Mouse (Mus musculus) liver, postnatal 0 days (tissue): ENCODE results near the gene Tbc1d14. TPM values are rescaled to one million over a fixed set of nuclear protein-coding genes. Genes with fewer than 3 reads are reported as not detected.

ENCODE experiments used
- ATAC-seq: fragments of 200-750 bp; cut with Nextera tagmentation; 2 replicates; pipeline ENCODE4 v1.8.0; 2017; ENCODE audit warnings: mild to moderate bottlenecking, moderate library complexity
- DNase-seq: peaks from one replicate; pipeline ENCODE4 v3.0.0-alpha.2; 2016
- H3K27ac ChIP-seq: fragments of 300-500 bp; sonication (generic); 2 replicates; pipeline ENCODE4 v1.5.1; 2014; ENCODE audit warnings: antibody characterized with exemption, moderate library complexity, mild to moderate bottlenecking, low read depth
- H3K27me3 ChIP-seq: fragments of 300-500 bp; sonication (generic); 2 replicates; pipeline ENCODE4 v1.6.1; 2014; ENCODE audit warnings: low read length, control low read depth, mixed read lengths; ENCODE audit not compliant: insufficient read depth
- H3K36me3 ChIP-seq: fragments of 300-500 bp; sonication (generic); replicated peaks from 2 replicates; pipeline ENCODE4 v1.6.1; 2014; ENCODE audit warnings: mild to moderate bottlenecking, control low read depth, low read length, moderate library complexity, mixed read lengths; ENCODE audit not compliant: insufficient read depth
- H3K4me1 ChIP-seq: fragments of 300-500 bp; sonication (generic); 2 replicates; pipeline ENCODE4 v1.6.1; 2014; ENCODE audit warnings: antibody characterized with exemption, mild to moderate bottlenecking, control low read depth; ENCODE audit not compliant: insufficient read depth
- H3K4me2 ChIP-seq: fragments of 300-500 bp; sonication (generic); 2 replicates; pipeline ENCODE4 v1.6.1; 2014; ENCODE audit warnings: low read depth, mild to moderate bottlenecking, low read length, moderate library complexity, mixed read lengths
- H3K4me3 ChIP-seq: fragments of 300-500 bp; sonication (generic); 2 replicates; pipeline ENCODE4 v1.5.1; 2014; ENCODE audit warnings: low read depth, low read length
- H3K9ac ChIP-seq: fragments of 300-500 bp; sonication (generic); replicated peaks from 2 replicates; pipeline ENCODE4 v1.6.1; 2014; ENCODE audit warnings: mild to moderate bottlenecking, moderate library complexity
- H3K9me3 ChIP-seq: fragments of 300-500 bp; sonication (generic); 2 replicates; pipeline ENCODE4 v1.6.1; 2016; ENCODE audit warnings: mild to moderate bottlenecking, control low read depth, low read length, mixed read lengths
- CTCF ChIP-seq: sonication (generic); IDR thresholded peaks from 2 replicates; pipeline ENCODE4 v1.5.1; 2016; ENCODE audit warnings: antibody characterized with exemption, low read depth
- EP300 ChIP-seq: IDR thresholded peaks from 2 replicates; pipeline ENCODE4 v1.6.1; 2016; ENCODE audit warnings: antibody characterized with exemption, low read depth, mild to moderate bottlenecking
- WGBS: fragments of 180-500 bp; shearing (Covaris S2); extraction: QIAGEN DNeasy Blood & Tissue Kit; methylation state at CpG from one replicate; pipeline ENCODE4 v1.1.7; 2014; ENCODE audit not compliant: insufficient replicate concordance; 5-methylcytosine and 5-hydroxymethylcytosine counted together
- polyA plus RNA-seq: library from polyadenylated mRNA; unstranded; fragments of >200 nt; fragmentation: Nextera tagmentation; extraction: Ambion mirVana; gene quantifications from 2 replicates; pipeline ENCODE4 v1.2.1, GENCODE M21; 2015

Gene Tbc1d14
- polyA plus RNA-seq, 1 experiment from 2014 or later: 6.5 TPM

GRCm38 (mm10) chr5:36446166-36446890, 146.7 kb downstream of the Tbc1d14 start:
- Histone ChIP-seq H3K27me3 (peaks cover 3% of the 10 kb centered on the region; the same call in 1 of the 2 replicates), H3K36me3 (no peaks in the 10 kb centered on the region), H3K9me3 (no peaks in the 10 kb centered on the region), H3K27ac (no peak overlapping the region), H3K9ac (no peak overlapping the region), H3K4me2 (no peak overlapping the region), H3K4me3 (no peak overlapping the region), H3K4me1 (no peaks in the 10 kb centered on the region; the same call in 1 of the 2 replicates)
- TF ChIP-seq CTCF (no peak), EP300 (no peak)
- 35% methylated on average over 9 of the region's 9 CpGs for WGBS
- ATAC-seq (no peak), DNase-seq (no peak)

DNA sequence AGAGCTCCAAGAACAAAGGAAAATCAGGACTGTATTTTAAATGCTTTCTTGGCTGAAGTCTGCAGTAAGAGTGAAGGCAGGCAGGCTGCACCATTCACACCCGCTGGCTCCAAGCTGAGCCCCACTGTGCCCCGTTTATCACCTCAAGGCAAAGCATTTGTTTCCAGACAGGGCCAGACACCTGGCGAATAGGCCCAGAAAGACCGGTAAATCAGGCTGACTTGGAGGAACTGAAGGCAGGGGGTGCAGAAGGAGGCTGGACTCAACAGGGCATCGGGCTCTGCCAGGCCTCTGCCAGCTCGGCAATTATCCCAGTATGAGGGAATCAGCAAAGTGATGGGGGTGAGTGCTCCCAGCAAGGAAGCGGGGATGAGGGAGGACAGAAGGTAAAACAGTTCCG, 148.0 kb downstream of the Tbc1d14 start:
- Histone ChIP-seq H3K9me3 (no peaks in the 10 kb centered on the region), H3K4me3 (no peak overlapping the region), H3K4me1 (no peaks in the 10 kb centered on the region), H3K9ac (no peak overlapping the region), H3K36me3 (no peaks in the 10 kb centered on the region), H3K27ac (no peak overlapping the region), H3K27me3 (peaks cover 3% of the 10 kb centered on the region; the same call in 1 of the 2 replicates), H3K4me2 (no peak overlapping the region)
- no peak for ATAC-seq
- TF ChIP-seq EP300: no peak
- no peak for TF ChIP-seq CTCF
- no peak for DNase-seq
- 31% methylated on average over 8 of the region's 8 CpGs for WGBS

DNA sequence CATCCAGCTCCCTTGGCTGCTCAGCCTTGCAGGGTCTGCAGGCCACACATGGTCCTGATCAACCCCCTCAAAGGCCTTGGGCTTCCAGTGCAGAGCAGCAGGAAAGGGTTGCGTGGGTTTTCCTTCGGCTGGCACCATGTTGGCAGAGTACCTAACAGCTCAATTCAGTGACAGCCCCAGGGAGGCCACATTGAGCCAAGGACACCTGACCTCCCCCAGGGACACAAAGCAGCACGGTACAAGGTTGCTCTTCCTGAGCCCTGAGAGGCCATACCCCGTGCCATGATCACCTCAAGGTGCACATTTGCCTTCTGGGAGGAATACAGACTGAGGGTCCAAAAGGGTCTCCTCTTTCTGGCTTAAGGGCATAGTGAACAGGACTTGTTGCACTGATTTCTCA, 148.5 kb downstream of the Tbc1d14 start:
- no peaks in the 10 kb centered on the region for H3K4me1 ChIP-seq
- WGBS: 51% methylated on average over 4 of the region's 4 CpGs
- H3K9me3 ChIP-seq: no peaks in the 10 kb centered on the region
- no peak overlapping the region for H3K4me2 ChIP-seq
- H3K9ac ChIP-seq: no peak overlapping the region
- peaks cover 3% of the 10 kb centered on the region; the same call in 1 of the 2 replicates for H3K27me3 ChIP-seq
- no peak overlapping the region for H3K4me3 ChIP-seq
- DNase-seq: no peak
- ATAC-seq: no peak
- TF ChIP-seq EP300: no peak
- no peak for TF ChIP-seq CTCF
- H3K27ac ChIP-seq: no peak overlapping the region
- H3K36me3 ChIP-seq: no peaks in the 10 kb centered on the region

GRCm38 (mm10) chr5:36440741-36441140, 152.3 kb downstream of the Tbc1d14 start:
- Histone ChIP-seq H3K4me2 (no peak overlapping the region), H3K4me3 (no peak overlapping the region), H3K27me3 (peaks cover 3% of the 10 kb centered on the region; the same call in 1 of the 2 replicates), H3K4me1 (no peaks in the 10 kb centered on the region), H3K27ac (no peak overlapping the region), H3K9ac (no peak overlapping the region), H3K9me3 (no peaks in the 10 kb centered on the region), H3K36me3 (no peaks in the 10 kb centered on the region)
- 57% methylated on average over 3 of the region's 3 CpGs for WGBS
- no peak for TF ChIP-seq CTCF
- TF ChIP-seq EP300: no peak
- DNase-seq: no peak
- no peak for ATAC-seq

Other genes starting within 250 kb of the Tbc1d14 start
- gene Sorcs2, start 195.1 kb downstream of the Tbc1d14 start, polyA plus RNA-seq: 0.30 and 0.33 TPM in 2 replicates
- 61.2 and 62.1 TPM in 2 replicates for gene Grpel1, start 128.3 kb downstream of the Tbc1d14 start, polyA plus RNA-seq
- gene Tada2b, start 109.0 kb downstream of the Tbc1d14 start, polyA plus RNA-seq: 1.2 and 1.4 TPM in 2 replicates
- 0.06 and 0.13 TPM in 2 replicates for gene Ccdc96, start 108.7 kb downstream of the Tbc1d14 start, polyA plus RNA-seq
- 15.9 and 18.5 TPM in 2 replicates for gene D5Ertd579e, start 102.7 kb upstream of the Tbc1d14 start, polyA plus RNA-seq
- gene Bloc1s4, start 155.4 kb upstream of the Tbc1d14 start, polyA plus RNA-seq: 14.6 and 17.9 TPM in 2 replicates
- gene Mrfap1, start 203.5 kb upstream of the Tbc1d14 start, polyA plus RNA-seq: 153 and 164 TPM in 2 replicates
- 15.2 and 17.0 TPM in 2 replicates for gene Man2b2, start 237.4 kb upstream of the Tbc1d14 start, polyA plus RNA-seq